Mouse (Mus musculus): ENCODE results near the gene Prss8. TPM values are rescaled to one million over a fixed set of nuclear protein-coding genes. Genes with fewer than 3 reads are reported as not detected.

Prss8 gene
- polyA plus RNA-seq, 1 experiment = not detected

- H3K27me3 ChIP-seq (replicated peaks) = no peaks in the 10 kb centered on the region
- H3K4me1 ChIP-seq = peaks cover 33% of the 10 kb centered on the region
- H3K36me3 ChIP-seq (replicated peaks; ENCODE audit: low read length) = peaks cover 75% of the 10 kb centered on the region
- no peak overlapping the region for H3K4me3 ChIP-seq (replicated peaks)
- TF ChIP-seq FLI1 (IDR thresholded peaks at IDR 0.05; ENCODE audit: low read length) (no peak), GATA1 (IDR thresholded peaks at IDR 0.05; ENCODE audit: borderline replicate concordance, low read length) (no peak)
- no peaks in the 10 kb centered on the region for H3K9me3 ChIP-seq
Measured at GRCm38 (mm10) chr7:127918203-127918602, 11.7 kb downstream of the Prss8 start.

- Histone ChIP-seq H3K36me3 (replicated peaks; ENCODE audit: low read length) (peaks cover 52% of the 10 kb centered on the region), H3K9me3 (no peaks in the 10 kb centered on the region), H3K27me3 (replicated peaks) (no peaks in the 10 kb centered on the region), H3K4me3 (replicated peaks) (no peak overlapping the region), H3K4me1 (peaks cover 25% of the 10 kb centered on the region)
- TF ChIP-seq GATA1 (IDR thresholded peaks at IDR 0.05; ENCODE audit: borderline replicate concordance, low read length) = no peak
- no peak for TF ChIP-seq FLI1 (IDR thresholded peaks at IDR 0.05; ENCODE audit: low read length)
Measured at GRCm38 (mm10) chr7:127915293-127915692, 14.6 kb downstream of the Prss8 start.

GRCm38 (mm10) chr7:127912938-127913337 lies 17.0 kb downstream of the Prss8 start:
- peaks cover 56% of the 10 kb centered on the region for H3K36me3 ChIP-seq (replicated peaks; ENCODE audit: low read length)
- TF ChIP-seq FLI1 (IDR thresholded peaks at IDR 0.05; ENCODE audit: low read length) = no peak
- TF ChIP-seq GATA1 (IDR thresholded peaks at IDR 0.05; ENCODE audit: borderline replicate concordance, low read length) = no peak
- no peaks in the 10 kb centered on the region for H3K27me3 ChIP-seq (replicated peaks)
- peaks cover 22% of the 10 kb centered on the region for H3K4me1 ChIP-seq
- H3K9me3 ChIP-seq = no peaks in the 10 kb centered on the region
- H3K4me3 ChIP-seq (replicated peaks) = peak overlapping the region; percentile 96

GRCm38 (mm10) chr7:127912190-127912871 lies 17.6 kb downstream of the Prss8 start, which contains the start of gene Kat8:
Kat8 (plus strand) TSS chr7:127912516.
- Histone ChIP-seq H3K9me3 (no peaks in the 10 kb centered on the region), H3K27me3 (replicated peaks) (no peaks in the 10 kb centered on the region), H3K4me1 (peaks cover 22% of the 10 kb centered on the region), H3K36me3 (replicated peaks; ENCODE audit: low read length) (peaks cover 56% of the 10 kb centered on the region), H3K4me3 (replicated peaks) (peak within 1 kb of the TSS; percentile 96)
- no peak for TF ChIP-seq FLI1 (IDR thresholded peaks at IDR 0.05; ENCODE audit: low read length)
- TF ChIP-seq GATA1 (IDR thresholded peaks at IDR 0.05; ENCODE audit: borderline replicate concordance, low read length) = no peak

GRCm38 (mm10) chr7:127908656-127909055 lies 21.2 kb downstream of the Prss8 start:
- H3K9me3 ChIP-seq = no peaks in the 10 kb centered on the region
- TF ChIP-seq GATA1 (IDR thresholded peaks at IDR 0.05; ENCODE audit: borderline replicate concordance, low read length) (no peak), FLI1 (IDR thresholded peaks at IDR 0.05; ENCODE audit: low read length) (no peak)
- H3K4me3 ChIP-seq (replicated peaks) = no peak overlapping the region
- peaks cover 55% of the 10 kb centered on the region for H3K36me3 ChIP-seq (replicated peaks; ENCODE audit: low read length)
- peaks cover 31% of the 10 kb centered on the region for H3K4me1 ChIP-seq
- H3K27me3 ChIP-seq (replicated peaks) = no peaks in the 10 kb centered on the region

GRCm38 (mm10) chr7:127907939-127908338 lies 22.0 kb downstream of the Prss8 start:
- Histone ChIP-seq H3K4me3 (replicated peaks) (no peak overlapping the region), H3K27me3 (replicated peaks) (no peaks in the 10 kb centered on the region), H3K9me3 (no peaks in the 10 kb centered on the region), H3K4me1 (peaks cover 25% of the 10 kb centered on the region), H3K36me3 (replicated peaks; ENCODE audit: low read length) (peaks cover 55% of the 10 kb centered on the region)
- TF ChIP-seq GATA1 (IDR thresholded peaks at IDR 0.05; ENCODE audit: borderline replicate concordance, low read length) (no peak), FLI1 (IDR thresholded peaks at IDR 0.05; ENCODE audit: low read length) (no peak)

GRCm38 (mm10) chr7:127903971-127904796 lies 25.7 kb downstream of the Prss8 start, which contains the start of gene Bckdk:
Bckdk (plus strand) TSS chr7:127904082.
- Histone ChIP-seq H3K4me3 (replicated peaks) (peak within 1 kb of the TSS; percentile 93), H3K36me3 (replicated peaks; ENCODE audit: low read length) (peaks cover 44% of the 10 kb centered on the region), H3K27me3 (replicated peaks) (no peaks in the 10 kb centered on the region), H3K9me3 (no peaks in the 10 kb centered on the region), H3K4me1 (peaks cover 37% of the 10 kb centered on the region)
- no peak for TF ChIP-seq GATA1 (IDR thresholded peaks at IDR 0.05; ENCODE audit: borderline replicate concordance, low read length)
- no peak for TF ChIP-seq FLI1 (IDR thresholded peaks at IDR 0.05; ENCODE audit: low read length)

- no peak overlapping the region for H3K4me3 ChIP-seq (replicated peaks)
- TF ChIP-seq GATA1 (IDR thresholded peaks at IDR 0.05; ENCODE audit: borderline replicate concordance, low read length) = no peak
- TF ChIP-seq FLI1 (IDR thresholded peaks at IDR 0.05; ENCODE audit: low read length) = no peak
- peaks cover 59% of the 10 kb centered on the region for H3K4me1 ChIP-seq
- H3K9me3 ChIP-seq = no peaks in the 10 kb centered on the region
- H3K27me3 ChIP-seq (replicated peaks) = no peaks in the 10 kb centered on the region
- H3K36me3 ChIP-seq (replicated peaks; ENCODE audit: low read length) = peaks cover 20% of the 10 kb centered on the region
Measured at GRCm38 (mm10) chr7:127901772-127902171, 28.1 kb downstream of the Prss8 start.

- H3K4me1 ChIP-seq = peaks cover 68% of the 10 kb centered on the region
- H3K4me3 ChIP-seq (replicated peaks) = no peak overlapping the region
- peaks cover 3% of the 10 kb centered on the region for H3K36me3 ChIP-seq (replicated peaks; ENCODE audit: low read length)
- H3K27me3 ChIP-seq (replicated peaks) = no peaks in the 10 kb centered on the region
- no peak for TF ChIP-seq FLI1 (IDR thresholded peaks at IDR 0.05; ENCODE audit: low read length)
- TF ChIP-seq GATA1 (IDR thresholded peaks at IDR 0.05; ENCODE audit: borderline replicate concordance, low read length) = no peak
- H3K9me3 ChIP-seq = no peaks in the 10 kb centered on the region
Measured at GRCm38 (mm10) chr7:127899997-127900396, 29.9 kb downstream of the Prss8 start.

All from megakaryocyte, embryonic 14.5 days (primary cell).